Mouse (Mus musculus) liver, embryonic 14.5 days (tissue): ENCODE measurements at regions not wholly inside any gene's neighbourhood (a gene's known extent, or its start where the extent isn't known, plus 50 kb on each side); places are given as distances from the start of the nearest gene placed in this dataset.

Experiments used
- ATAC-seq: fragments of 200-750 bp; cut with Nextera tagmentation; 2 replicates; pipeline ENCODE4 v1.8.0; 2017; ENCODE audit warnings: moderate number of reproducible peaks, mild to moderate bottlenecking, moderate library complexity; ENCODE audit not compliant: insufficient read depth
- DNase-seq, 3 experiments: peaks; one replicate each; pipeline ENCODE4 v3.0.0-alpha.2; 2012 to 2013; ENCODE audit warnings: low read depth in 3 of 3, low spot score in 3 of 3
- H3K27ac ChIP-seq: fragments of 300-500 bp; sonication (generic); 2 replicates; pipeline ENCODE4 v1.5.1; 2014; ENCODE audit warnings: moderate library complexity, mild to moderate bottlenecking, control low read depth, inconsistent platforms
- H3K27me3 ChIP-seq: fragments of 300-500 bp; sonication (generic); 2 replicates; pipeline ENCODE4 v1.6.1; 2014; ENCODE audit warnings: mild to moderate bottlenecking, low read length, moderate library complexity; ENCODE audit not compliant: control insufficient read depth, insufficient read depth
- H3K36me3 ChIP-seq: fragments of 300-500 bp; sonication (generic); replicated peaks from 2 replicates; pipeline ENCODE4 v1.6.1; 2014; ENCODE audit warnings: low read depth; ENCODE audit not compliant: control insufficient read depth, insufficient read depth
- H3K4me1 ChIP-seq, 2 experiments: fragments of 200-500 bp in 1 of 2; fragments of 300-500 bp in 1 of 2; sonication (generic) in 1 of 2; replicated peaks; 2 replicates each; pipeline ENCODE4 v1.6.1; 2012 to 2014; ENCODE audit warnings: antibody characterized with exemption in 1 of 2, inconsistent platforms in 1 of 2, low read length in 1 of 2; ENCODE audit not compliant: control insufficient read depth in 2 of 2, insufficient read depth in 2 of 2
- H3K4me2 ChIP-seq: fragments of 300-500 bp; sonication (generic); 2 replicates; pipeline ENCODE4 v1.6.1; 2014; ENCODE audit warnings: low read depth, mild to moderate bottlenecking, control low read depth, moderate library complexity
- H3K4me3 ChIP-seq, 2 experiments: fragments of 200-500 bp in 1 of 2; fragments of 300-500 bp in 1 of 2; sonication (generic) in 1 of 2; 2 replicates each; pipeline ENCODE4 v1.5.1; 2012 to 2014; ENCODE audit warnings: low read depth in 2 of 2, low read length in 2 of 2, mild to moderate bottlenecking in 2 of 2, control low read depth in 1 of 2, inconsistent platforms in 1 of 2, moderate library complexity in 1 of 2; ENCODE audit not compliant: insufficient read depth in 1 of 2
- H3K9ac ChIP-seq: fragments of 300-500 bp; sonication (generic); replicated peaks from 2 replicates; pipeline ENCODE4 v1.6.1; 2014; ENCODE audit warnings: mild to moderate bottlenecking, control low read depth, moderate library complexity
- H3K9me3 ChIP-seq: fragments of 300-500 bp; sonication (generic); 2 replicates; pipeline ENCODE4 v1.6.1; 2016; ENCODE audit warnings: low read length, mixed read lengths; ENCODE audit not compliant: control insufficient read depth
- CTCF ChIP-seq: IDR thresholded peaks from 2 replicates; pipeline ENCODE4 v1.5.1; 2016; ENCODE audit warnings: antibody characterized with exemption, low read depth, control low read depth
- EP300 ChIP-seq: IDR thresholded peaks from 2 replicates; pipeline ENCODE4 v1.6.1; 2016; ENCODE audit warnings: antibody characterized with exemption, low read depth
- WGBS: fragments of 180-500 bp; shearing (Covaris S2); extraction: QIAGEN DNeasy Blood & Tissue Kit; methylation state at CpG from one replicate; pipeline ENCODE4 v1.1.7; 2014; ENCODE audit not compliant: insufficient replicate concordance; 5-methylcytosine and 5-hydroxymethylcytosine counted together

- DNase-seq (no peak), ATAC-seq (no peak)
- no peak overlapping the region for H3K4me2 ChIP-seq
- 34% methylated on average over 2 of the region's 2 CpGs for WGBS
- H3K9me3 ChIP-seq, result no peaks in the 10 kb centered on the region
- no peak overlapping the region for H3K9ac ChIP-seq
- H3K36me3 ChIP-seq, result no peaks in the 10 kb centered on the region
- no peak overlapping the region for H3K27ac ChIP-seq
- no peak overlapping the region for H3K4me3 ChIP-seq
- no peaks in the 10 kb centered on the region for H3K27me3 ChIP-seq
- no peak for TF ChIP-seq CTCF
- no peak for TF ChIP-seq EP300
- no peaks in the 10 kb centered on the region for H3K4me1 ChIP-seq
Measured at GRCm38 (mm10) chr1:73538420-73538871, 522.7 kb upstream of the Tnp1 start.

GRCm38 (mm10) chr1:73535726-73536265, 520.1 kb upstream of the Tnp1 start:
- 60% methylated on average over 4 of the region's 4 CpGs for WGBS
- Histone ChIP-seq H3K9me3 (no peaks in the 10 kb centered on the region), H3K4me1 (no peaks in the 10 kb centered on the region), H3K27me3 (no peaks in the 10 kb centered on the region), H3K36me3 (no peaks in the 10 kb centered on the region), H3K9ac (no peak overlapping the region), H3K4me3 (no peak overlapping the region), H3K4me2 (no peak overlapping the region), H3K27ac (no peak overlapping the region)
- DNase-seq (no peak), ATAC-seq (no peak)
- TF ChIP-seq EP300 (no peak), CTCF (no peak)

GRCm38 (mm10) chr1:73533526-73533925, 517.8 kb upstream of the Tnp1 start:
- H3K9me3 ChIP-seq, result no peaks in the 10 kb centered on the region
- no peaks in the 10 kb centered on the region for H3K27me3 ChIP-seq
- 57% methylated on average over 3 of the region's 3 CpGs for WGBS
- H3K4me2 ChIP-seq, result no peak overlapping the region
- H3K36me3 ChIP-seq, result no peaks in the 10 kb centered on the region
- H3K4me1 ChIP-seq, result no peaks in the 10 kb centered on the region
- ATAC-seq (no peak), DNase-seq (no peak)
- H3K9ac ChIP-seq, result no peak overlapping the region
- TF ChIP-seq EP300 (no peak), CTCF (no peak)
- no peak overlapping the region for H3K27ac ChIP-seq
- no peak overlapping the region for H3K4me3 ChIP-seq

- ATAC-seq (no peak), DNase-seq (no peak)
- H3K27ac ChIP-seq, result no peak overlapping the region
- WGBS, result 65% methylated on average over 4 of the region's 4 CpGs
- no peak overlapping the region for H3K4me3 ChIP-seq
- no peaks in the 10 kb centered on the region for H3K27me3 ChIP-seq
- no peaks in the 10 kb centered on the region for H3K36me3 ChIP-seq
- no peaks in the 10 kb centered on the region for H3K4me1 ChIP-seq
- H3K4me2 ChIP-seq, result no peak overlapping the region
- TF ChIP-seq CTCF (no peak), EP300 (no peak)
- H3K9ac ChIP-seq, result no peak overlapping the region
- H3K9me3 ChIP-seq, result no peaks in the 10 kb centered on the region
Measured at GRCm38 (mm10) chr1:73532316-73532715, 516.6 kb upstream of the Tnp1 start.

- ATAC-seq (no peak), DNase-seq (no peak)
- no peaks in the 10 kb centered on the region for H3K36me3 ChIP-seq
- H3K4me1 ChIP-seq, result no peaks in the 10 kb centered on the region
- H3K27ac ChIP-seq, result no peak overlapping the region
- no peaks in the 10 kb centered on the region for H3K27me3 ChIP-seq
- H3K9ac ChIP-seq, result no peak overlapping the region
- no peak for TF ChIP-seq EP300
- no peak for TF ChIP-seq CTCF
- H3K9me3 ChIP-seq, result no peaks in the 10 kb centered on the region
- 35% methylated on average over 3 of the region's 3 CpGs for WGBS
- H3K4me2 ChIP-seq, result no peak overlapping the region
- no peak overlapping the region for H3K4me3 ChIP-seq
Measured at GRCm38 (mm10) chr1:73531831-73532230, 516.1 kb upstream of the Tnp1 start.
